Mouse (Mus musculus) frontal cortex, postnatal 25 days (tissue): Measurements from ENCODE around the gene Stx8.

Source experiments
- DNase-seq, 2 experiments: peaks; one replicate each; pipeline ENCODE4 v3.0.0; 2022; ENCODE audit warnings: low spot score in 2 of 2

The Stx8 gene

GRCm38 (mm10) chr11:68145586-68146455 lies 179.8 kb downstream of the Stx8 start:
- no peak for DNase-seq

- DNase-seq = no peak
Observed at GRCm38 (mm10) chr11:68146456-68146851, 180.5 kb downstream of the Stx8 start.

DNA sequence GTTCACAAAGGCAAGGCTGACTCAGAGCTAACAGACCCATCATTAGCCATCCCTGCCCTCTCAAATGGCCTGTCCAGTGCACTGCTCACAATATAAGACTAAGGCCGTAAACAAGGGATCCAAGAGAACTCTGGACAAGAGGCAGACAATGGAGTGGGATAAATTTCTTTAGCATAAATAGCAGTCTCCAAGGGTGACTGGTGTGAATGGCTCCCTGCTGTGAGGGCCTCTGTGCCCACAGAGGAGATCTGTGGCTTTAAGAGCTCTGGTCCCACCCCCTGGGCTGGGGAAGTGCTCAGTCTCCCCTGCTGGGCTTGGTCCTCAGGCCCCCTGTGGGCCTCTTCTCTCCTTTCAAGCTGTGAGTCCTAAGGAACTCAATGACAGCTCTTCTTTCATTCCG lies 184.9 kb downstream of the Stx8 start:
- DNase-seq = no peak

GRCm38 (mm10) chr11:68155821-68156220 lies 189.8 kb downstream of the Stx8 start:
- no peak for DNase-seq

- no peak for DNase-seq
Observed at GRCm38 (mm10) chr11:68158166-68158565, 192.2 kb downstream of the Stx8 start.

DNA sequence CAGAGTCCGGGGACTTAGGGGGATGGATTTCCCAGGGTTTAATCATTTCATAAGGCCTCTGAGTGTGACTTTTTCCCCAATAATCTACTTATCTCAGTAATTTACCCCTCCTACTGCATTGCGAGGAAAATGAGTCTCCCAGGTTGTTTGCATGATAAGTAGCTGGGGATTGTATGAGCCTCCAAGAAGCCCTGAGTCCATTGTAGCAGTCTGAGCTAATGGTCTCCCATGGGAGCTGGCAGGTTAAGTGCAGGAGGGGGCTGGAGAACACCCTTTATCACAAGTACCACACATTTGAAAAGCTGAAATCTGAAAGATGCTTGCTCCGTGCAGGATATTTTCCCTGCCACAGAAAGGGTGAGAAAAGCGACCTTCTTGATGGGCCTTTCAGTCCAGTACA lies 193.9 kb downstream of the Stx8 start:
- DNase-seq = no peak

GRCm38 (mm10) chr11:68164408-68164807 lies 198.4 kb downstream of the Stx8 start:
- DNase-seq = no peak

DNA sequence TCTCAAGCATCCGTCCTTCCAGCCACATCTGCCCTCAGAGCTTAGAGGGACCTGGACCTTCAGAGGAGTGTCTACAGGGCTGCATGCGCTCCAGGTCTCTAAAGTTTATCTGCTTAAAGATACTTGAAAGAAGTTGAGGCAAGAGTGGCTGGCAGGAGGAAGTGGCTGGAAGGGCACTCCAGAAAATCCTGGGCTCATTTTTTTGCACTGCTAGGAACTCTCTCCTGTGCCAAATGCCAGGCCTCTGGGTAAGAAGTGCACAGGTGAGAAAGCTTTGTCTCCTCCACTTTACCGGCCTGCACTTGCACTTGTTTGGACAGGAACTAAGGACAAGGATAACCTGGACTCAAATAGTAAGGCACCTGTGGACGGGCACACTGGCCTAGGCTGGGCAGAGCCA lies 202.4 kb downstream of the Stx8 start:
- no peak for DNase-seq

GRCm38 (mm10) chr11:68171973-68172647 lies 206.1 kb downstream of the Stx8 start:
- no peak for DNase-seq

- no peak for DNase-seq
Observed at GRCm38 (mm10) chr11:68172648-68173045, 206.7 kb downstream of the Stx8 start.

DNA sequence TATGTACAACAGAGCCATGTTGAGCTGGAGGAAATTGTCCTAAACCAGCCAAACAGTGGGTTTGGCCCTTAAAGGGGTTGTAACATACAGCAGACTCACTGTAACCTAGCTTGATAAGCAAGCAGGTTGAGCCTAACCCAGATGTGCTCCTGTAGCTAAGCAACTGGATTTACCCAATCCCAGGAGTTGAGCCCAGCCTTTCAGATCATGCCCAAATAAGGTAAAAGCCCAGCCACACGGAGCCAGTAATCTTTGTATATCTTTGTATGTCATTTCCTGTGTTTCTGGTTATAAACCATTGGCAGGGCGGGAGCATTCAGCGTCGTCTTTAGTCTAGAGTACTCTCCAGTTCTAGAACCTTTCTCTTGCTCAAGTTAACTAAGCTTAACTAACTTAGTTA lies 210.6 kb downstream of the Stx8 start:
- DNase-seq = no peak

GRCm38 (mm10) chr11:68177415-68177814 lies 211.4 kb downstream of the Stx8 start:
- no peak for DNase-seq

DNA sequence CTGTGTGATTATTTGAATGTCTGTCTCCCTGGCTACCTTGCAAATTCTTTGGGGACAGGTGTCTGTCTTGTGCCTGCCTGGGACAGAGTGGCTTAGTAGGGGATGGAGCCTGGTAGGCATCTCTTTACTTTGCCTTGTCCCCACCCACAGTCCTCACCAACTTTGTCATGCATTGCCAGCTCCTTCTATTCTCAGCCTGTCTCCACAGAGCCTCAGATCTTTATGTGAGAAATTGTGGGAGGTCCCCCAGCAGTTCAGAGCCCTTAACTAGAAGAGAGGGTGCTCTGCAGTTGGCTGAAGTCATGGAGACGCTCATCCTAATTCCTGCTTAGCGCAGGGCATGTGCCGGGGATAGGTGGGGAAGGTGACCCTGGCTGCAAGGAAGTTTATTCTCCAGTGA lies 219.7 kb downstream of the Stx8 start:
- no peak for DNase-seq

GRCm38 (mm10) chr11:68187242-68187641 lies 221.2 kb downstream of the Stx8 start:
- no peak for DNase-seq

- DNase-seq = no peak
Observed at GRCm38 (mm10) chr11:68188695-68189201, 222.8 kb downstream of the Stx8 start.

DNA sequence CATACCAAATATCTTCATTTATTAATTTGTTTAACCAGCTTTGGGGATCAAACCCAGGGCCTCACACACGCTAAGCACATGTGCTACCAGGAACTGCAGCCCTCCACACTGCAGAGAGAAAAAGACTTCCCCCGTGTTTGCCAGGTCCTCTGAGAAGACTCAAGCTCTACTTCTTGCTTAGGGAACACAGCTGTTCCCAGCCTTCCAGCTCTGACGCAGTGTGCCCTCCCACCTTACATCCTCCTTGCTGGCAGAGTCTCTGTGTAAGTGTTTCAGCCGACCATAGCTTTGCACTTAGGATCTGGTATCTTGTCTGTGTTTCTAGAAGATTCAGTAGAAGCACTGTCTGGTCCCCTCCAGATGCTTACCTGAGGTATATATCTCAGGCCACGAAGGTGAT lies 224.9 kb downstream of the Stx8 start:
- no peak for DNase-seq

- DNase-seq = no peak
Observed at GRCm38 (mm10) chr11:68195168-68195567, 229.2 kb downstream of the Stx8 start.

- no peak for DNase-seq
Observed at GRCm38 (mm10) chr11:68195693-68196176, 229.7 kb downstream of the Stx8 start.

- no peak for DNase-seq
Observed at GRCm38 (mm10) chr11:68196566-68196965, 230.6 kb downstream of the Stx8 start.

DNA sequence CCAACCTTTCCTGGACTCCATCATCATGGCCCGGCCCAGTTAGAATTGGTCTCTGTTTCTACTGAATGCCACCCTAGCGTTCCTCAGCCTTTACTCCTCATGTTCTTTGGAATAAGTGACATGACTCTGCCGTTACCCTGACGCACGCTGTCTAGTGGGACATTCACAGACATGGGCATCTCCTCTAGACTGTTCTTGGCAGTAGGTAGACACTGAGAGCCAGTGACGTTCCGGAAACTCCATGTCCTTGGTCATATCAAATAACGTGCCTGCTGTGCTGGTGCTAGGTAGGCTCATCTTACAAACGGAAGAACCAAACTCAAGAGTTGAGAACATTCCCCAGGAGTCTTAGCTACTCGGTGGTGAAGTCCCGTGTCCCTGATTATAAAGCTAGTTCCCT lies 231.5 kb downstream of the Stx8 start:
- no peak for DNase-seq

- DNase-seq = no peak
Observed at GRCm38 (mm10) chr11:68198696-68199095, 232.7 kb downstream of the Stx8 start.

- no peak for DNase-seq
Observed at GRCm38 (mm10) chr11:68199103-68199502, 233.1 kb downstream of the Stx8 start.
